Mouse (Mus musculus) bone marrow, adult 2 months (tissue): Measurements from ENCODE around the gene Slc39a3.

Experiments
- CTCF ChIP-seq: fragments of 200-500 bp; IDR thresholded peaks from 2 replicates; pipeline ENCODE4 v1.5.1; 2011; ENCODE audit warnings: low read length, control low read depth; ENCODE audit not compliant: control insufficient read depth, insufficient read depth
- POLR2A ChIP-seq: fragments of 200-500 bp; IDR thresholded peaks from 2 replicates; pipeline ENCODE4 v1.6.1; 2011; ENCODE audit warnings: low read depth, mild to moderate bottlenecking, control low read depth, low read length, borderline replicate concordance; ENCODE audit not compliant: control insufficient read depth

GRCm38 (mm10) chr10:81072290-81072689 is 35.1 kb upstream of the Slc39a3 start:
- no peak for TF ChIP-seq CTCF
- TF ChIP-seq POLR2A: no peak
